Mouse (Mus musculus): ENCODE measurements around the gene Vps35l. TPM values are rescaled to one million over a fixed set of nuclear protein-coding genes. Genes with fewer than 3 reads are reported as not detected.

Vps35l gene
- polyA plus RNA-seq, 1 experiment = 31.1 TPM

- WGBS = 86% methylated on average over 8 of the region's 8 CpGs
- H3K27ac ChIP-seq (ENCODE audit: control insufficient read depth, insufficient read depth, low read depth, low read length, poor library complexity) = no peak overlapping the region
Measured at GRCm38 (mm10) chr7:118769208-118769607, 29.2 kb downstream of the Vps35l start.

GRCm38 (mm10) chr7:118769655-118770054, 29.6 kb downstream of the Vps35l start:
- Histone ChIP-seq H3K27ac (ENCODE audit: control insufficient read depth, insufficient read depth, low read depth, low read length, poor library complexity) (no peak overlapping the region), H3K4me3 (replicated peaks; ENCODE audit: control insufficient read depth, low read depth, low read length) (no peak overlapping the region), H3K4me1 (ENCODE audit: control insufficient read depth, insufficient read depth, low read length) (no peaks in the 10 kb centered on the region; the same call in 1 of the 2 replicates)
- 48% methylated on average over 1 of the region's 1 CpGs for WGBS
- no peak for TF ChIP-seq CTCF (IDR thresholded peaks at IDR 0.05; ENCODE audit: control insufficient read depth, insufficient read depth, low read length)

More at GRCm38 (mm10) chr7:118769208-118769607, 29.2 kb downstream of the Vps35l start:
- no peak overlapping the region for H3K4me3 ChIP-seq (replicated peaks; ENCODE audit: control insufficient read depth, low read depth, low read length)
- H3K4me1 ChIP-seq (ENCODE audit: control insufficient read depth, insufficient read depth, low read length) = no peaks in the 10 kb centered on the region; the same call in 1 of the 2 replicates
- no peak for TF ChIP-seq CTCF (IDR thresholded peaks at IDR 0.05; ENCODE audit: control insufficient read depth, insufficient read depth, low read length)
- TF ChIP-seq POLR2A (IDR thresholded peaks at IDR 0.05; ENCODE audit: borderline replicate concordance, control insufficient read depth, low read depth, low read length) = no peak

GRCm38 (mm10) chr7:118773027-118773426, 33.0 kb downstream of the Vps35l start:
- 89% methylated on average over 12 of the region's 12 CpGs for WGBS
- TF ChIP-seq POLR2A (IDR thresholded peaks at IDR 0.05; ENCODE audit: borderline replicate concordance, control insufficient read depth, low read depth, low read length) (no peak), CTCF (IDR thresholded peaks at IDR 0.05; ENCODE audit: control insufficient read depth, insufficient read depth, low read length) (no peak)
- H3K4me3 ChIP-seq (replicated peaks; ENCODE audit: control insufficient read depth, low read depth, low read length) = no peak overlapping the region
- H3K4me1 ChIP-seq (ENCODE audit: control insufficient read depth, insufficient read depth, low read length) = no peaks in the 10 kb centered on the region
- no peak overlapping the region for H3K27ac ChIP-seq (ENCODE audit: control insufficient read depth, insufficient read depth, low read depth, low read length, poor library complexity)

- no peak overlapping the region for H3K4me3 ChIP-seq (replicated peaks; ENCODE audit: control insufficient read depth, low read depth, low read length)
- no peaks in the 10 kb centered on the region for H3K4me1 ChIP-seq (ENCODE audit: control insufficient read depth, insufficient read depth, low read length)
- WGBS = 84% methylated on average over 7 of the region's 7 CpGs
- no peak overlapping the region for H3K27ac ChIP-seq (ENCODE audit: control insufficient read depth, insufficient read depth, low read depth, low read length, poor library complexity)
- TF ChIP-seq POLR2A (IDR thresholded peaks at IDR 0.05; ENCODE audit: borderline replicate concordance, control insufficient read depth, low read depth, low read length) = no peak
- TF ChIP-seq CTCF (IDR thresholded peaks at IDR 0.05; ENCODE audit: control insufficient read depth, insufficient read depth, low read length) = no peak
Measured at GRCm38 (mm10) chr7:118775991-118776390, 36.0 kb downstream of the Vps35l start.

- TF ChIP-seq CTCF (IDR thresholded peaks at IDR 0.05; ENCODE audit: control insufficient read depth, insufficient read depth, low read length) (no peak), POLR2A (IDR thresholded peaks at IDR 0.05; ENCODE audit: borderline replicate concordance, control insufficient read depth, low read depth, low read length) (no peak)
- Histone ChIP-seq H3K4me3 (replicated peaks; ENCODE audit: control insufficient read depth, low read depth, low read length) (no peak overlapping the region), H3K27ac (ENCODE audit: control insufficient read depth, insufficient read depth, low read depth, low read length, poor library complexity) (no peak overlapping the region), H3K4me1 (ENCODE audit: control insufficient read depth, insufficient read depth, low read length) (no peaks in the 10 kb centered on the region)
- 85% methylated on average over 9 of the region's 9 CpGs for WGBS
Measured at GRCm38 (mm10) chr7:118776491-118776890, 36.5 kb downstream of the Vps35l start.

GRCm38 (mm10) chr7:118777598-118778394, 37.8 kb downstream of the Vps35l start:
- no peaks in the 10 kb centered on the region for H3K4me1 ChIP-seq (ENCODE audit: control insufficient read depth, insufficient read depth, low read length)
- no peak overlapping the region for H3K4me3 ChIP-seq (replicated peaks; ENCODE audit: control insufficient read depth, low read depth, low read length)
- H3K27ac ChIP-seq (ENCODE audit: control insufficient read depth, insufficient read depth, low read depth, low read length, poor library complexity) = no peak overlapping the region
- 67% methylated on average over 10 of the region's 10 CpGs for WGBS
- no peak for TF ChIP-seq CTCF (IDR thresholded peaks at IDR 0.05; ENCODE audit: control insufficient read depth, insufficient read depth, low read length)
- no peak for TF ChIP-seq POLR2A (IDR thresholded peaks at IDR 0.05; ENCODE audit: borderline replicate concordance, control insufficient read depth, low read depth, low read length)

- Histone ChIP-seq H3K4me3 (replicated peaks; ENCODE audit: control insufficient read depth, low read depth, low read length) (no peak overlapping the region), H3K27ac (ENCODE audit: control insufficient read depth, insufficient read depth, low read depth, low read length, poor library complexity) (no peak overlapping the region), H3K4me1 (ENCODE audit: control insufficient read depth, insufficient read depth, low read length) (no peaks in the 10 kb centered on the region)
- WGBS = 82% methylated on average over 6 of the region's 6 CpGs
- TF ChIP-seq POLR2A (IDR thresholded peaks at IDR 0.05; ENCODE audit: borderline replicate concordance, control insufficient read depth, low read depth, low read length) (no peak), CTCF (IDR thresholded peaks at IDR 0.05; ENCODE audit: control insufficient read depth, insufficient read depth, low read length) (no peak)
Measured at GRCm38 (mm10) chr7:118778561-118778960, 38.5 kb downstream of the Vps35l start.

- no peak overlapping the region for H3K4me3 ChIP-seq (replicated peaks; ENCODE audit: control insufficient read depth, low read depth, low read length)
- no peaks in the 10 kb centered on the region for H3K4me1 ChIP-seq (ENCODE audit: control insufficient read depth, insufficient read depth, low read length)
- TF ChIP-seq CTCF (IDR thresholded peaks at IDR 0.05; ENCODE audit: control insufficient read depth, insufficient read depth, low read length) (no peak), POLR2A (IDR thresholded peaks at IDR 0.05; ENCODE audit: borderline replicate concordance, control insufficient read depth, low read depth, low read length) (no peak)
- 90% methylated on average over 11 of the region's 11 CpGs for WGBS
- no peak overlapping the region for H3K27ac ChIP-seq (ENCODE audit: control insufficient read depth, insufficient read depth, low read depth, low read length, poor library complexity)
Measured at GRCm38 (mm10) chr7:118783305-118784001, 43.4 kb downstream of the Vps35l start.
